Mouse (Mus musculus) heart, embryonic 11.5 days (tissue): ENCODE measurements around the gene Dse. TPM values are rescaled to one million over a fixed set of nuclear protein-coding genes. Genes with fewer than 3 reads are reported as not detected.

Experiments
- ATAC-seq: fragments of 200-750 bp; cut with Nextera tagmentation; replicated peaks from 2 replicates; pipeline ENCODE4 v1.8.0; 2017; ENCODE audit warnings: moderate library complexity; ENCODE audit not compliant: insufficient number of reproducible peaks, low FRiP score, low TSS enrichment
- H3K27ac ChIP-seq: fragments of 300-500 bp; sonication (generic); 2 replicates; pipeline ENCODE4 v1.5.1; 2014; ENCODE audit warnings: mild to moderate bottlenecking, low read depth, low read length
- H3K27me3 ChIP-seq: fragments of 300-500 bp; sonication (generic); 2 replicates; pipeline ENCODE4 v1.6.1; 2014; ENCODE audit warnings: mild to moderate bottlenecking, low read length, mixed read lengths; ENCODE audit not compliant: control insufficient read depth, insufficient read depth
- H3K36me3 ChIP-seq: fragments of 300-500 bp; sonication (generic); 2 replicates; pipeline ENCODE4 v1.6.1; 2014; ENCODE audit warnings: mild to moderate bottlenecking, low read length, moderate library complexity, mixed read lengths; ENCODE audit not compliant: control insufficient read depth, insufficient read depth
- H3K4me1 ChIP-seq: fragments of 300-500 bp; sonication (generic); 2 replicates; pipeline ENCODE4 v1.6.1; 2014; ENCODE audit warnings: low read length; ENCODE audit not compliant: control insufficient read depth, insufficient read depth
- H3K4me2 ChIP-seq: fragments of 300-500 bp; sonication (generic); 2 replicates; pipeline ENCODE4 v1.6.1; 2014; ENCODE audit warnings: mild to moderate bottlenecking, moderate library complexity
- H3K4me3 ChIP-seq: fragments of 300-500 bp; sonication (generic); 2 replicates; pipeline ENCODE4 v1.5.1; 2014; ENCODE audit warnings: low read depth, low read length
- H3K9ac ChIP-seq: fragments of 300-500 bp; sonication (generic); 2 replicates; pipeline ENCODE4 v1.6.1; 2014; ENCODE audit warnings: mild to moderate bottlenecking, low read depth, low read length, moderate library complexity
- H3K9me3 ChIP-seq: fragments of 300-500 bp; sonication (generic); replicated peaks from 2 replicates; pipeline ENCODE4 v1.6.1; 2016; ENCODE audit warnings: low read length; ENCODE audit not compliant: control insufficient read depth
- WGBS: fragments of 180-500 bp; shearing (Covaris S2); extraction: QIAGEN DNeasy Blood & Tissue Kit; methylation state at CpG from one replicate; pipeline ENCODE4 v1.1.7; 2014; ENCODE audit not compliant: insufficient replicate concordance; 5-methylcytosine and 5-hydroxymethylcytosine counted together
- polyA plus RNA-seq: library from polyadenylated mRNA; unstranded; fragments of >200 nt; fragmentation: Nextera tagmentation; extraction: Ambion mirVana; gene quantifications from 2 replicates; pipeline ENCODE4 v1.2.1, GENCODE M21; 2014

Dse gene
- polyA plus RNA-seq, 1 experiment from 2014 or later: 21.3 TPM

GRCm38 (mm10) chr10:34117770-34118169 lies 89.7 kb downstream of the Dse start:
- ATAC-seq: no peak
- Histone ChIP-seq H3K9me3 (no peaks in the 10 kb centered on the region), H3K4me1 (no peaks in the 10 kb centered on the region), H3K27ac (no peak overlapping the region), H3K9ac (no peak overlapping the region), H3K27me3 (no peaks in the 10 kb centered on the region), H3K4me2 (no peak overlapping the region), H3K4me3 (no peak overlapping the region), H3K36me3 (no peaks in the 10 kb centered on the region)

- Histone ChIP-seq H3K27me3 (no peaks in the 10 kb centered on the region), H3K9ac (no peak overlapping the region), H3K4me1 (no peaks in the 10 kb centered on the region), H3K4me2 (no peak overlapping the region), H3K36me3 (no peaks in the 10 kb centered on the region), H3K4me3 (no peak overlapping the region), H3K9me3 (no peaks in the 10 kb centered on the region), H3K27ac (no peak overlapping the region)
- WGBS: 54% methylated on average over 3 of the region's 3 CpGs
- no peak for ATAC-seq
Measured at GRCm38 (mm10) chr10:34117131-34117530, 90.4 kb downstream of the Dse start.

- WGBS: 64% methylated on average over 4 of the region's 4 CpGs
- Histone ChIP-seq H3K9me3 (no peaks in the 10 kb centered on the region), H3K27me3 (no peaks in the 10 kb centered on the region), H3K4me1 (no peaks in the 10 kb centered on the region), H3K4me3 (no peak overlapping the region), H3K9ac (no peak overlapping the region), H3K4me2 (no peak overlapping the region), H3K27ac (no peak overlapping the region), H3K36me3 (no peaks in the 10 kb centered on the region)
- ATAC-seq: no peak
Measured at GRCm38 (mm10) chr10:34111964-34112738, 95.4 kb downstream of the Dse start.

- no peak overlapping the region for H3K4me2 ChIP-seq
- H3K4me3 ChIP-seq: no peak overlapping the region
- whole genome bisulfite sequencing: 74% methylated on average over 13 of the region's 13 CpGs
- H3K9me3 ChIP-seq: no peaks in the 10 kb centered on the region
- no peaks in the 10 kb centered on the region for H3K4me1 ChIP-seq
- no peaks in the 10 kb centered on the region for H3K27me3 ChIP-seq
- no peaks in the 10 kb centered on the region for H3K36me3 ChIP-seq
- no peak overlapping the region for H3K27ac ChIP-seq
- ATAC-seq: no peak
- H3K9ac ChIP-seq: no peak overlapping the region
Measured at GRCm38 (mm10) chr10:34110863-34111465, 96.6 kb downstream of the Dse start.

Other genes starting within 250 kb of the Dse start
- gene Rwdd1, start 188.1 kb downstream of the Dse start, polyA plus RNA-seq: 118 and 126 TPM in 2 replicates
- not detected in 2 replicates for gene Trappc3l, start 170.1 kb downstream of the Dse start, polyA plus RNA-seq
- 0.06 TPM in 1 of 2 replicates, not detected in the other for gene Calhm4, start 163.4 kb downstream of the Dse start, polyA plus RNA-seq
- gene Calhm5, start 111.2 kb downstream of the Dse start, polyA plus RNA-seq: 0.86 and 1.2 TPM in 2 replicates
- 0.29 and 0.68 TPM in 2 replicates for gene Calhm6, start 79.7 kb downstream of the Dse start, polyA plus RNA-seq
- 52.7 and 57.3 TPM in 2 replicates for gene Tspyl1, start 74.5 kb upstream of the Dse start, polyA plus RNA-seq
- gene Tspyl4, start 89.7 kb upstream of the Dse start, polyA plus RNA-seq: 6.3 and 9.5 TPM in 2 replicates
- 0.20 and 0.24 TPM in 2 replicates for gene Col10a1, start 182.3 kb upstream of the Dse start, polyA plus RNA-seq
- 6.5 and 6.9 TPM in 2 replicates for gene Nt5dc1, start 210.8 kb upstream of the Dse start, polyA plus RNA-seq